Mouse (Mus musculus) gastrocnemius, postnatal 25 days (tissue): ENCODE results near the gene Grtp1. TPM values are rescaled to one million over a fixed set of nuclear protein-coding genes. Genes with fewer than 3 reads are reported as not detected.

Source experiments
- microRNA-seq, 2 experiments: library from miRNA; unstranded; fragments of <30 nt; microRNA quantifications; one replicate each; pipeline ENCODE4 v1.2.0; 2021; ENCODE audit warnings: borderline replicate concordance in 2 of 2
- total RNA-seq, 2 experiments: library from RNA; stranded (reverse); gene quantifications; 1 replicate in 1 of 2; 2 replicates in 1 of 2; pipeline ENCODE4 v1.2.3; 2021

The Grtp1 gene
- total RNA-seq, 2 experiments from 2014 or later, result 16.3 to 17.3 TPM

Small RNA genes lying within 50 kb of the gene (microRNA-seq; reads per million reads assigned to microRNA genes)
- gene Mir1968, result 8.7 to 12.5 reads per million in 2 experiments
- gene Mir7065, result 0 reads per million in 2 experiments

Other genes with a start within 250 kb of the Grtp1 start
- gene F7, start 174.6 kb downstream of the Grtp1 start, total RNA-seq, result not detected
- gene F10, start 163.3 kb downstream of the Grtp1 start, total RNA-seq, result under 1 TPM in 1 of 2 experiments, not detected in 1; 0.32 TPM
- gene Proz, start 139.7 kb downstream of the Grtp1 start, total RNA-seq, result not detected
- 1 to 10 TPM; 7.1 to 8.0 TPM for gene Pcid2, start 95.2 kb downstream of the Grtp1 start, total RNA-seq
- gene Cul4a, start 95.0 kb downstream of the Grtp1 start, total RNA-seq, result 10 to 100 TPM; 62.2 to 66.4 TPM
- gene Lamp1, start 41.5 kb downstream of the Grtp1 start, total RNA-seq, result 100 to 1,000 TPM; 294 to 322 TPM
- gene Adprhl1, start 53.5 kb upstream of the Grtp1 start, total RNA-seq, result 10 to 100 TPM; 42.3 to 61.6 TPM
- gene Dcun1d2, start 87.5 kb upstream of the Grtp1 start, total RNA-seq, result 10 to 100 TPM; 61.9 to 67.8 TPM
- gene Tmco3, start 87.6 kb upstream of the Grtp1 start, total RNA-seq, result 10 to 100 TPM; 10.6 to 17.1 TPM
- gene Tfdp1, start 138.1 kb upstream of the Grtp1 start, total RNA-seq, result 10 to 100 TPM; 45.5 to 46.3 TPM
- gene Atp4b, start 196.2 kb upstream of the Grtp1 start, total RNA-seq, result not detected
- under 1 TPM in 1 of 2 experiments, not detected in 1; 0.05 TPM for gene Grk1, start 204.5 kb upstream of the Grtp1 start, total RNA-seq
- gene Tmem255b, start 234.6 kb upstream of the Grtp1 start, total RNA-seq, result 1 to 10 TPM; 3.5 to 3.9 TPM